Mouse (Mus musculus) heart, embryonic 11.5 days (tissue): ENCODE data around the gene Fgd6. TPM values are rescaled to one million over a fixed set of nuclear protein-coding genes. Genes with fewer than 3 reads are reported as not detected.

Source experiments
- ATAC-seq: fragments of 200-750 bp; cut with Nextera tagmentation; replicated peaks from 2 replicates; pipeline ENCODE4 v1.8.0; 2017; ENCODE audit warnings: moderate library complexity; ENCODE audit not compliant: insufficient number of reproducible peaks, low FRiP score, low TSS enrichment
- H3K27ac ChIP-seq: fragments of 300-500 bp; sonication (generic); 2 replicates; pipeline ENCODE4 v1.5.1; 2014; ENCODE audit warnings: mild to moderate bottlenecking, low read depth, low read length
- H3K27me3 ChIP-seq: fragments of 300-500 bp; sonication (generic); 2 replicates; pipeline ENCODE4 v1.6.1; 2014; ENCODE audit warnings: mild to moderate bottlenecking, low read length, mixed read lengths; ENCODE audit not compliant: control insufficient read depth, insufficient read depth
- H3K36me3 ChIP-seq: fragments of 300-500 bp; sonication (generic); 2 replicates; pipeline ENCODE4 v1.6.1; 2014; ENCODE audit warnings: mild to moderate bottlenecking, low read length, moderate library complexity, mixed read lengths; ENCODE audit not compliant: control insufficient read depth, insufficient read depth
- H3K4me1 ChIP-seq: fragments of 300-500 bp; sonication (generic); 2 replicates; pipeline ENCODE4 v1.6.1; 2014; ENCODE audit warnings: low read length; ENCODE audit not compliant: control insufficient read depth, insufficient read depth
- H3K4me2 ChIP-seq: fragments of 300-500 bp; sonication (generic); 2 replicates; pipeline ENCODE4 v1.6.1; 2014; ENCODE audit warnings: mild to moderate bottlenecking, moderate library complexity
- H3K4me3 ChIP-seq: fragments of 300-500 bp; sonication (generic); 2 replicates; pipeline ENCODE4 v1.5.1; 2014; ENCODE audit warnings: low read depth, low read length
- H3K9ac ChIP-seq: fragments of 300-500 bp; sonication (generic); 2 replicates; pipeline ENCODE4 v1.6.1; 2014; ENCODE audit warnings: mild to moderate bottlenecking, low read depth, low read length, moderate library complexity
- H3K9me3 ChIP-seq: fragments of 300-500 bp; sonication (generic); replicated peaks from 2 replicates; pipeline ENCODE4 v1.6.1; 2016; ENCODE audit warnings: low read length; ENCODE audit not compliant: control insufficient read depth
- WGBS: fragments of 180-500 bp; shearing (Covaris S2); extraction: QIAGEN DNeasy Blood & Tissue Kit; methylation state at CpG from one replicate; pipeline ENCODE4 v1.1.7; 2014; ENCODE audit not compliant: insufficient replicate concordance; 5-methylcytosine and 5-hydroxymethylcytosine counted together
- polyA plus RNA-seq: library from polyadenylated mRNA; unstranded; fragments of >200 nt; fragmentation: Nextera tagmentation; extraction: Ambion mirVana; gene quantifications from 2 replicates; pipeline ENCODE4 v1.2.1, GENCODE M21; 2014

Gene Fgd6
- polyA plus RNA-seq, 1 experiment from 2014 or later: 4.3 TPM

- 76% methylated on average over 7 of the region's 7 CpGs for WGBS
- no peaks in the 10 kb centered on the region for H3K4me1 ChIP-seq
- 0 out of 2 replicates have a peak, but pooled peaks have one; percentile 31 for ATAC-seq
Measured at GRCm38 (mm10) chr10:94122595-94122994, 86.8 kb downstream of the Fgd6 start.

DNA sequence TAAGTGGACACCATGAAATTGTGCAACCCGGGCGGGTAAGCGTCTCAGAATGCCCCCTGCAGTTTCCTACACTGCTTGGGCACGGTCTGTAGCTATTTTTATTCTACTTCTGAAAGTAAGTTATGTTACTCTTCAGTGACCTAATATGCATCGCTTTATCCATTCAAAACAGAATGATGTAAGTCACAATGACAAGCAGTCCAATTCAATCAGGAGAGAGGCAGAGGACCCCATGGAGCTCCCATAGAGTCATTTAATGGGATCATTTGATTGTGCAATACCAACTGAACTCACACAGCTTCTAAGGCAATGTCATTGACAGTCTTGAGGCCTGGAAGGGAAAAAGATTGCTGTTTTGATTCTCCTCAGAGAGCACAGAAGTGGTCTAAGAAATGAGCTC is 87.8 kb downstream of the Fgd6 start:
- no peaks in the 10 kb centered on the region for H3K27me3 ChIP-seq
- WGBS: 94% methylated on average over 5 of the region's 5 CpGs
- no peak overlapping the region for H3K4me2 ChIP-seq
- H3K4me3 ChIP-seq: no peak overlapping the region
- no peak for ATAC-seq
- no peaks in the 10 kb centered on the region for H3K4me1 ChIP-seq
- H3K9me3 ChIP-seq: no peaks in the 10 kb centered on the region
- H3K36me3 ChIP-seq: peaks cover 7% of the 10 kb centered on the region; the same call in 1 of the 2 replicates
- H3K9ac ChIP-seq: no peak overlapping the region
- no peak overlapping the region for H3K27ac ChIP-seq

More at GRCm38 (mm10) chr10:94122595-94122994, 86.8 kb downstream of the Fgd6 start:
- no peaks in the 10 kb centered on the region for H3K9me3 ChIP-seq
- H3K27me3 ChIP-seq: no peaks in the 10 kb centered on the region
- H3K4me2 ChIP-seq: no peak overlapping the region
- no peak overlapping the region for H3K9ac ChIP-seq
- peaks cover 7% of the 10 kb centered on the region; the same call in 1 of the 2 replicates for H3K36me3 ChIP-seq
- H3K27ac ChIP-seq: no peak overlapping the region
- H3K4me3 ChIP-seq: no peak overlapping the region

- no peak overlapping the region for H3K4me3 ChIP-seq
- H3K36me3 ChIP-seq: peaks cover 7% of the 10 kb centered on the region; the same call in 1 of the 2 replicates
- 70% methylated on average over 5 of the region's 5 CpGs for whole genome bisulfite sequencing
- ATAC-seq: no peak
- H3K27ac ChIP-seq: no peak overlapping the region
- H3K9me3 ChIP-seq: no peaks in the 10 kb centered on the region
- H3K9ac ChIP-seq: no peak overlapping the region
- no peak overlapping the region for H3K4me2 ChIP-seq
- no peaks in the 10 kb centered on the region for H3K27me3 ChIP-seq
- no peaks in the 10 kb centered on the region for H3K4me1 ChIP-seq
Measured at GRCm38 (mm10) chr10:94124376-94124775, 88.6 kb downstream of the Fgd6 start.

- WGBS: 81% methylated on average over 9 of the region's 9 CpGs
- no peaks in the 10 kb centered on the region for H3K4me1 ChIP-seq
- ATAC-seq: no peak
- H3K27me3 ChIP-seq: no peaks in the 10 kb centered on the region
- H3K36me3 ChIP-seq: no peaks in the 10 kb centered on the region; the same call in 1 of the 2 replicates
- H3K9ac ChIP-seq: no peak overlapping the region
- H3K4me3 ChIP-seq: no peak overlapping the region
- H3K27ac ChIP-seq: no peak overlapping the region
- H3K9me3 ChIP-seq: no peaks in the 10 kb centered on the region
- H3K4me2 ChIP-seq: no peak overlapping the region
Measured at GRCm38 (mm10) chr10:94129680-94130119, 93.9 kb downstream of the Fgd6 start.

DNA sequence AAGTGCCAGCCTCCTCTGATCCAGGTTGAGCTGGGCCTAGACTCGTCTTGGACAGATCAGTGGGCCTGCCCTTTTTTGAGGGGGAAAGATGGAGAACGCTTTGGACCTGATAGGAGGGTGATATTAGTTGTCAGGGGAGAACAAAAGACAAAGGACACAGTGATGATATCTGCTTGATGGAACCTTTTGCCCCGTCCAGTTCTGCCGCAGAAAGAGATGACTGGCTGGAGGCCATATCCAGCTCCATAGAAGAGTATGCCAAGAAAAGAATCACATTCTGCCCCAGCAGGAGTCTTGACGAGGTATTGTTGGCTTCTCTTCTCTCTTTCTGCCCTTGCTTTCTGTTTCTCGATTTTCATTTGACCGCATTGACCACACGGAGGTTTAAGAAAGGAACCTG is 97.3 kb downstream of the Fgd6 start:
- Histone ChIP-seq H3K27me3 (no peaks in the 10 kb centered on the region), H3K27ac (no peak overlapping the region), H3K9ac (no peak overlapping the region), H3K4me1 (no peaks in the 10 kb centered on the region), H3K36me3 (no peaks in the 10 kb centered on the region; the same call in 1 of the 2 replicates), H3K4me3 (no peak overlapping the region), H3K4me2 (no peak overlapping the region), H3K9me3 (no peaks in the 10 kb centered on the region)
- no peak for ATAC-seq
- WGBS: 77% methylated on average over 8 of the region's 8 CpGs

- ATAC-seq: no peak
- Histone ChIP-seq H3K27me3 (no peaks in the 10 kb centered on the region), H3K4me3 (no peak overlapping the region), H3K4me2 (no peak overlapping the region), H3K4me1 (no peaks in the 10 kb centered on the region), H3K27ac (no peak overlapping the region), H3K36me3 (no peaks in the 10 kb centered on the region; the same call in 1 of the 2 replicates), H3K9ac (no peak overlapping the region), H3K9me3 (no peaks in the 10 kb centered on the region)
- 89% methylated on average over 7 of the region's 7 CpGs for WGBS
Measured at GRCm38 (mm10) chr10:94133674-94134073, 97.9 kb downstream of the Fgd6 start.

DNA sequence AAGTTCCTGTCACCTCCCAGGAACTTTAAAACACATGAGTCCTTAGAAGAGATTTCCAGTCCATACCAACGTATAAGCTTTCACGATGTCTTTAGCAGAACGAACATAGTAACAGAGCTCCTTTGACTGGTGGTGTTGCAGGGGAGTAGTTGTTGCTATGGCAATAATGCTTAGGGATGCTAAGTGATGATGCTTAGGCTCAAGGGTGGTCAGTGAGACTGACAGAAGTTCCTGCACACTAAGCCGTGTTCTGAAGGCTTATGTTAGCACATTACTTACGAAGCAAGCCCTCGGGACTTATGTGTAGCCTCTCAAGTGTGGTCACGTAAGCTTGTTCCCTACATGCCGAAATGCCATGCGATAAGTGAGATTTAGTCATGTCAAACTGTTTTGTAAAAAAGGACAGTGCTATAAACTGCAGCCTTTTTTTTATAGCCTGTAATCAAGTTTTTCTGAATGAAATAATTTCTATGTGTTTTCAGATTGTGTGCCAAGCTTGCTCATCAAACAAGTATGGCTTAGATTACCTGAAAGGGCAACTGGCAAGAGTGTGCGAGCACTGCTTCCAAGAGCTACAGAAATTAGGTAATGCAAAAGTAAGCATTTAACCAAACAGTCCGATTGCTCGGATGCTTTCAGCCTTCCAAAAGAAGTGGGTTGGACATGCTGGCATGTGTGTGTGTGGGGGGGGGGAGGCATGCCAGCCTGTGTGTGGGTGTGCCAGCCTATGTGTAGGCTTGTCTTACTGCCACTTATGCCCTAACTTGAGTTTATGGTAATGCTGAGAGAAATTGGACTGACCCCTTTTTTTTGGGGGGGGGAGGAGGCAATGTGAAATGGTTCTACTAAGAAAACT is 99.0 kb downstream of the Fgd6 start:
- Histone ChIP-seq H3K4me2 (no peak overlapping the region), H3K9ac (no peak overlapping the region), H3K4me1 (no peaks in the 10 kb centered on the region), H3K36me3 (no peaks in the 10 kb centered on the region; the same call in 1 of the 2 replicates), H3K4me3 (no peak overlapping the region), H3K9me3 (no peaks in the 10 kb centered on the region), H3K27ac (no peak overlapping the region), H3K27me3 (no peaks in the 10 kb centered on the region)
- 88% methylated on average over 12 of the region's 12 CpGs for WGBS
- no peak for ATAC-seq

DNA sequence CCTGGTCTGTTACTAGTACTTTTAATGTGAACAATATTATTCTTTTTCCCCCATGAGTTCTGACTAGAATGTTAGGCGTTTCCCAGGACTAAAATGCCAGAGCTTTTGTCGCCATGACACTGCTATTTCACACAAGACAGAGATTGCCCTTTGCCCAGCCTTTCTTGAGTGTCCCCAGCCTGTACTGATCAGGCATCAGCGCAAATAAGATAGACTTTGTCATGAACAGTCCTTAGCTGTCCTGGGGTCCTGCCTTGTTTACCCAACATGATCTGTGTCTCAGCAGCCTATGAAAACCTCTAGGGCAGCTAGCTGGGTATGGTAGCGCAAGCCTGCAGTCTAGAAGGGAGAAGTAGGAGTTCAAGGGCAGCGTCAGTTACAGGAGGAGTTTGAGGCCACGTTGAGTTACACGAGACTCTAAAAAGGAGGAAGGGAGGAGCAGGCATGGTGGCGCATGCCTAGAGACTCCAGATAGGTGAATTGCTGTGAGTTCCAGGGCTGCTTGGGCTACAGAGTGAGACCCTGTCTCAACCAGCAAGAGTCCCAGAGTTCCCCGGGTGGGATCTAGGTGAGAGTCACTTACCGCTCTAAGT is 103.2 kb downstream of the Fgd6 start:
- Histone ChIP-seq H3K27ac (no peak overlapping the region), H3K4me1 (no peaks in the 10 kb centered on the region), H3K4me2 (no peak overlapping the region), H3K36me3 (no peaks in the 10 kb centered on the region; the same call in 1 of the 2 replicates), H3K27me3 (no peaks in the 10 kb centered on the region), H3K9me3 (no peaks in the 10 kb centered on the region), H3K9ac (no peak overlapping the region), H3K4me3 (no peak overlapping the region)
- ATAC-seq: no peak
- WGBS: 90% methylated on average over 10 of the region's 10 CpGs
